Comparison of ENCODE assay signal across 8 mouse cellular contexts in the genomic region with DNA sequence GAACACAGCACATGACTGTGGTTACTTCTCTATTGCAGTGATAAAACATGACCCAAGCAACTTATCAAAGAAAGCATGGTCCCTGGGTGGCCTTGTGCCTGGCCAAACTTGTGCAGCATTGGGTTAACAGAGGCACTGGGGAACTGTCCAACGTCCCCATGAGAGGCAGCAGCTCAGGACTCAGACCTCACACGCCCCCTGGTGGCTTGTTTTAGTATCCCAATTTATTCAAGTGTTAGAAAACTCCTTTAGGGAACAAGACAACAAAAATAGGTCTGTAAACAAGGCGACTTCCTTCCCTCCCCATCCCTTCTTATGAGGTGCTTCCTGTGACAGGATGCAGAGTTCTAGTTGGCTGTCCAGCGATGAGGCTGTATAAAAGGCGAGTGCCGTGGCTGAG. TPM values are rescaled to one million over a fixed set of nuclear protein-coding genes. Genes with fewer than 3 reads are reported as not detected.
DNase-seq lines count a peak whose midpoint lies in the region; ATAC-seq and TF ChIP-seq lines count a peak whose summit lies in the region.

No protein-coding gene starts in this region.

- peak; percentile 80 for DNase-seq in layer of hippocampus, adult 11-12 months (ENCODE audit: low spot score)
- no peak for DNase-seq in layer of hippocampus, adult 9-10 months (ENCODE audit: low spot score)
- peak; percentile 28 for DNase-seq in MEL-GATA-1-ER (ENCODE audit: extremely low read depth, low read depth)
- DNase-seq in c-Kit-positive CD71-negative TER-119-negative erythroid progenitor cells, embryonic 14.5 days (ENCODE audit: low read depth), result peak; percentile 70
- peak; percentile 54 for DNase-seq in gastrocnemius, postnatal 14 days
- DNase-seq in left cerebral cortex, adult 2 months (ENCODE audit: extremely low spot score in 1 of 2, low spot score in 2 of 2), result peak in 1 of 2 experiments; percentile 45

- H3K27ac ChIP-seq in left cerebral cortex, adult 2 months, result no peak overlapping the region

- intact Hi-C loops in gastrocnemius, postnatal 14 days (cut with DNase I; ENCODE audit: low total_unique reads), result loop anchor here (5.0 kb wide), 1 partner anchor 48 kb away; the partner anchor contains the start of gene Sec14l5
- intact Hi-C loops in left cerebral cortex, adult 2 months (cut with DNase I), result no loop called here

- TF ChIP-seq CTCF in left cerebral cortex, adult 2 months (IDR thresholded peaks at IDR 0.05), result peak; percentile 73

- H3K4me3 ChIP-seq in left cerebral cortex, adult 2 months, result no peak overlapping the region

- ATAC-seq in monocyte, adult 5-6 weeks (replicated peaks; ENCODE audit: insufficient number of reproducible peaks, low FRiP score, low TSS enrichment, poor library complexity, severe bottlenecking), result peak; percentile 52; the same call in 1 of the 2 replicates
- ATAC-seq in activated CD4-positive, CD25-positive, alpha-beta regulatory T cell, adult 4 months, result no peak

RNA-seq across cellular contexts. Expression of gene Nagpa, which starts 8.7 kb away (rescaled TPM):
- total RNA-seq in gastrocnemius, postnatal 14 days (2021), result 1 to 10 TPM; 6.8 to 7.2 TPM
- 10 to 100 TPM; 12.6 to 14.5 TPM for total RNA-seq in left cerebral cortex, adult 2 months (2021)
- total RNA-seq in monocyte, adult 5-6 weeks (2017), result 66.9 to 77.6 TPM (median 67.0 TPM) in 3 replicates
- 10 to 100 TPM; 10.5 to 17.3 TPM for polyA plus RNA-seq in activated CD4-positive, CD25-positive, alpha-beta regulatory T cell, adult 4 months (2017; shearing (Covaris generic))

RNA-seq across cellular contexts. Expression of gene AU021092, which starts 27.0 kb away (rescaled TPM):
- 1 to 10 TPM; 6.8 to 8.6 TPM for total RNA-seq in gastrocnemius, postnatal 14 days (2021)
- 1 to 10 TPM; 4.2 to 4.7 TPM for total RNA-seq in left cerebral cortex, adult 2 months (2021)
- not detected in 3 replicates for total RNA-seq in monocyte, adult 5-6 weeks (2017)
- not detected for polyA plus RNA-seq in activated CD4-positive, CD25-positive, alpha-beta regulatory T cell, adult 4 months (2017; shearing (Covaris generic))

RNA-seq across cellular contexts. Expression of gene Alg1, which starts 38.3 kb away (rescaled TPM):
- 10 to 100 TPM; 10.2 to 11.2 TPM for total RNA-seq in gastrocnemius, postnatal 14 days (2021)
- 10 to 100 TPM; 25.5 to 26.8 TPM for total RNA-seq in left cerebral cortex, adult 2 months (2021)
- total RNA-seq in monocyte, adult 5-6 weeks (2017), result 22.9 to 28.0 TPM (median 23.8 TPM) in 3 replicates
- 10 to 100 TPM; 14.6 to 16.9 TPM for polyA plus RNA-seq in activated CD4-positive, CD25-positive, alpha-beta regulatory T cell, adult 4 months (2017; shearing (Covaris generic))

RNA-seq across cellular contexts. Expression of gene Sec14l5, which starts 48.2 kb away (rescaled TPM):
- 10 to 100 TPM in 1 of 2 experiments, 1 to 10 TPM in 1; 7.4 to 11.3 TPM for total RNA-seq in gastrocnemius, postnatal 14 days (2021)
- total RNA-seq in left cerebral cortex, adult 2 months (2021), result 1 to 10 TPM; 4.8 to 5.0 TPM
- 0.19 TPM in 1 of 3 replicates, not detected in the others for total RNA-seq in monocyte, adult 5-6 weeks (2017)
- polyA plus RNA-seq in activated CD4-positive, CD25-positive, alpha-beta regulatory T cell, adult 4 months (2017; shearing (Covaris generic)), result not detected
